Mouse (Mus musculus): ENCODE measurements around the gene Trim31.
A peak's percentile ranks its signal among the peaks of the same experiment; 100 is the strongest.

The Trim31 gene

DNA sequence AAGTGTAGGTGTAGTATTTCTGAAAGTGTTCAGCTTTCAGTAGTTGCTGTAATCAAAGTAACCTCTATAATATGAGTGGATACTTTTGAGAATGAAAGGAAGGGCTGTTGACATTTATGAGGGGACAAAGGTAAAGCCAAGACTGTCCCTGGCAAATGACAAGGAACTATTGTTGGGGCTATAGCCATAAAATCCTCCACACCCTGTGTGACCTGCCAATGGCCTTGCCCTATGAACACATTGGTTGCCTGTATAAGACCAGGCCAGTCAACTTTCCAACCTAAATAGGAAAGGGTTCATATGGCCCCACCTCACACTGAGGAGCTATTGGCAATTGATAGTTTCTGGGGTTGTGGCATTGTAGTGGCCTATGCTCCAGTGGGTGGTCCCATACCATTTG lies 853 bp upstream of the Trim31 start:
- no peak for DNase-seq

DNA sequence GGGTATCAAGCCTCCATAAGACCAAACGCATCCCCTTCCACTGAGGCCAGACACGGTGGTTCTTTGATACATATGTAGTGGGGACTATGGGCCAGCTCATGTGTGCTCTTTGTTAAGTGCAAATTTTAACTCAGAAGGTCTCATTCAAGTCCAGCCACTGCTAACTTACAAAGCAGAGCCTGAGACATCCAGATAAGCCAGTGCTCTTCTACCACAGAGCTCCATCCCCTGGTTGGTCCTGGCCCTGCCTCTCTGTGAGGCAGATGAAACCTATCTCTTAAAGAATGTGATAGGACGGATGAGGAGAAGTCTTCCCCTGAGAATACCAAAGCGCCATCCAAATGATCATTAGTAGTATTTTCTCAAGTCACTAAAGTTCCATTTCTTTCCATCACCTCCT lies 1.5 kb downstream of the Trim31 start:
- no peak for DNase-seq

DNA sequence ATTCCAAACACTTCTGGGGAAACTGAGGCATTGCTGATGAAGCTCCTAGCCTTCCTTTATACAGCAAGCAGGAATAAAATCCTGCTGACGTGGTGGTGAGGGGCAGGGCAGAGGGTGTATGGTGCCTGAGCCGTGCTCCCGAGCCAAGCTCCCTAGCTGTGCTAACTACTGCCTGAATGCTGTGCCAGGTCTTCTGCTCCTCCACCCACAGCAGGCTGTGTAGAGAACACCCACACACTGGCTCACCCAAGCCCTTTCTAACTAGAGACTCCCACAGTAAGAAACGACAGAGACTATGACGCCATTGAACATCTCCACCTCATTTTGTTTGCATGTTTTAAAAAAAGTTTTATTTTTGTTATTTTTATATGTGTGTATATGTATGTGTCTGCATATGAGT lies 2.1 kb downstream of the Trim31 start:
- peak; percentile 13 for DNase-seq

DNA sequence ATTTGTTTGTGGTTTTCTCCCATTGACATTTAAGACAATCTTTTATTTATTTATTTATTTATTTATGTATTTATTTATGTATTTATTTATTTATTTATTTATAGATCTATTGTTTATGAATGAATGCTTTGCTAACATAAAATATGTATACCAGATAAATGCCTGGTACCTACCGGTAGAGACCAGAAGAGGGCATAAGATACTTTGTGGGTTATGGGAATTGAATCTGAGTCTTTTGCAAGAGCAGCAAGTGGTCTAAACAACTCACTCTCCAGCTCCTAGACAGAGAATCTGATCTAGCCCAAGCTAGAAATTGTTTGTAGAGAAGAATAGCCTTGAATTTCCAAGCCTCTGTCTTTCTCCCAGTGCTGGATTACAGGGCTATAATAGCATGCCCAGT lies 2.8 kb downstream of the Trim31 start:
- DNase-seq, result no peak

DNA sequence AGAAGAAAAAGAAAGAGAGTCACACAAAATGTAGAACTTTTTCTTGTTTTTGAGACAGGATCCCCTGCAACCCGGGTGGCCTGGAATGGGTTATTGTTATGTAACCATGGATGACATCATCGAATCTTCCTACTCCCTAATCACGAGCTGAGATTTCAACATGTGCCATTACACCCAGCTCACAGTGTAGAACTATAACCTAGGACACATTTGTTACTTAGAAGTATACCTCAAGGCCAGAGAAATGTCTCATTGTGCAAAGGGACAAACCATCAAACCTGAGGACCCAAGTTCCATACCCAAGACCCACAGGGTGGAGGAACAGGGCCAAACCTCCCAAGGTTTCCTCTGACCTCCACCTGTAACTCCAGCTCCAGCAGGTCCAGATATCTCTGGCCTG lies 5.7 kb downstream of the Trim31 start:
- no peak for DNase-seq

DNA sequence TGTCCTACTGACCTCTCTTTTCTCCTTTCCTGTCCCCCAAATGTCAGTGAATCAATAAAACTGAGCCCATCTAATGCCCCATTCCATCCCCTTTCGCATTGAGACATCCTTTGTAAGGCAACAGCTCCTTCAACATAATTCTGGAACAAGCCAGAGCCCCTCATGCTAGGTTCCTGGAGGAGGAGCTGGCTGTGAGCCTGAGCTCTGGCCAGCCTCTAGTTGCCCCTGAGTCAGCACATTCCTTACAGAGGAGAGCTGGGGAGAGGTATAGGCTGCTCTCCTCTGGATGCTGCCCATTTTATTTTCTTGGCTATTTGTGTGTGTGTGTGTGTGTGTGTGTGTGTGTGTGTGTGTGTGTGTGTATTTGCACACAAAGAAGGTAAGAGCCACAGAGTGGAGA lies 10.3 kb downstream of the Trim31 start:
- DNase-seq, result no peak

DNA sequence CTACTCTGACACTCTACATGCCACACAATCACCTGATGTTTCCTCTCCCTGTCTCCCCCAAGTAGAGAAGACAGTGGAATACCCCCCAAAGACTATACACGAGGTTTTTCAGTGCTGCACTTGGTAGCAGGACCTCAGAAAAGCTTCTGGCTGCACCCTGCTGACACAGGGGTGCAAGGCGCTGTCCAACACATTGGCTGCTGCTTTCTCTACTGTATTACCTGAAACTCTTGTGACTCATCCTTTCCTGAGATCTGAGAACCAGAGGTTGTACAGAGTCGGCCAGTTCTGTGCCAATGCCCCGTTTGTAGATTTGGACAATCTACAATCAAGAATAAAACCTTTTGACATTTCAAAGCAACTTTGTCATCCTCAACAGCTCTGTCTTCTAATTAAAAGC lies 11.9 kb downstream of the Trim31 start:
- DNase-seq, result no peak

DNA sequence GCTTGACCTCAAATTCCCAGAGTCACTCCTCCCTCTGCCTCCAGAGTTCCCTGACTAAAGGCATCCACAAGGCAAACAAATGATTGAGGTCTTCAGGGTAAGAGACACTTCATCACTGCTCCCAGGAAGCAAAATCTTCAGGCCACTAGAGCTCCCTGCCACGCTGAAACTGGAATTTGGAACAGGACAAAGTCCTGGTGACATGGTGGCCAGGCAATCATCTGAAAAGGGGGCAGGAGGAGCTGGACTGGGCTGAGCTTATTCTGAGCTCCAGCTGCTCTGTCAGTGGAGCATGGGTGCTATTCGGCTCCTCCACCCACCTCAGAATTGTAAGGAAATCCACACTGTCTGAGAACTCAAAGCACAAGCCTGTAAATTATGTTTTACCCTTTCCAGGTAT lies 14.1 kb downstream of the Trim31 start:
- DNase-seq, result no peak

DNA sequence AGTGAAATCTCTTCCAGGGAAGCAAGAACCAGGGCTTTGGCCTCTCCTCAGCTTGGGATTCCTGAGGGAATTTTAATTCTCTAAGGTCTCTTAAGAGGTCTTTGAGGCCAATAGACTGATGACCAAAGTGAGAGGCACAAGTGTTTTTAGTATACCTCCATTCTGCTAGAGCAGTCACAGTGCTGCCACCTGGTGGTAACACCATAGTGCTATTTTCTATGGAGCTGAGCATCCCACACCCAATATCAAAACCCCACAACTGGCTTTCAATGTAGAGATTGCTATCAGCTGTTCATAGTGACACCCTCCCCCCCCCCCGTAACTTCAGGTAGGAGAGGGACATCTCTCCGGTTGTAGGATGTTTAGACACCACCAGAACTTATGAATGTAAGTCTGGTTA lies 16.2 kb downstream of the Trim31 start:
- peak; percentile 53 for DNase-seq

DNA sequence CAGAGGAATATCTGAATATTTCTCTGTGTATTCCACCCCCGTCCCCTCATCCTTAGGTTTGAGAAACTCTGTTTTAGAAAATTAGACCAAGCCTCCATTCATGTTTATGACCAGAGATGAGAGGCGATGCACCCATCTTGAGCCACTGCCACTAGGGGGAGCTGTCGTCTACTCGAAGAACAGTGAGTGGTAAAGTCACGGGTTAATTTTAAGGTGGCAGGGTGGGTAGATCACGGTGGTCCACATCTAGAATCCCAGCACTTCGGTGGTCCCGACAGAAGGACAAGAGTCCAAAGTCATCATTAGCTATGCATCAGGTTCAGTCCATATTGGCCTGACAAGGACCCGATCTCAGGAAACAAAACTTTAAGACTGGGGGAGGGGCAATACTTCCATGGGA lies 17.2 kb downstream of the Trim31 start:
- DNase-seq, result peak; percentile 43

DNA sequence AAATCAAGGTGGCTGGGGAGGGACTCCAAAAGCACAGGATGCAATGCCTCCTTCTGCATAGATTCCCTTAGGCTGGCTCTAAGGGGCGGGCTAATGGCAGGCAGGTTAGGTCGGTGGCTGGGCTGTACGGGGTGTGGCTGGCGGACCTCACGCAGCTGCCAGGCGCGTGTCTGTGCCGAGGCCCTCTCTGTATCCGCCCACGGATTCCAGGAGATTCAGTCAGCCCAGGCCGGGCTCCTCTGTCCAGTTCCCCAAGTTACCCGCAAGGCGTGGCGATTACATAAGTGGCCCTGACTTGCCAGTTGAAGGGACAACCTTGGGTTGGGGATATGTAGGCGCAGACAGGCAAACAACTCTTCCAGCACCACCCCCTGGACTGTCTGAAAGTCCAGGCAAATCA lies 22.3 kb downstream of the Trim31 start:
- DNase-seq, result no peak

DNA sequence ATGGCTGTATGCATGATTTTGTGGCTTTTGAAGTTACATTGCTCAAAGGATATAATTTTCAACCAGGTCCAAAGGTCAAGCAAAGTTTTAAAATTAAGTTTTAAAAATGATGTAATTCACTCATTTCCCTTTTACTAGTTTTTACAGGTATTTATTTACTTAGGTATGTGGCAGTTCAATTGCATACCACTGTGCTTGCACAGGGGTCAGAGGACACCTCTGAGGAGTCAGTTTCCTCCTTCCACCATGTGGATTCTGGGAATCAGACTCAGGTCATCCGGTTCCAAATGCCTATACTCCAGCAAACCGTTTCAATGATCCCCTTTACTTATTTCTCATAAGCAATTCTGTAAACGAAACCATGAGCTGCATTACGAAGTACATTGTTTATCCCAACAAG lies 24.8 kb downstream of the Trim31 start:
- no peak for DNase-seq

DNA sequence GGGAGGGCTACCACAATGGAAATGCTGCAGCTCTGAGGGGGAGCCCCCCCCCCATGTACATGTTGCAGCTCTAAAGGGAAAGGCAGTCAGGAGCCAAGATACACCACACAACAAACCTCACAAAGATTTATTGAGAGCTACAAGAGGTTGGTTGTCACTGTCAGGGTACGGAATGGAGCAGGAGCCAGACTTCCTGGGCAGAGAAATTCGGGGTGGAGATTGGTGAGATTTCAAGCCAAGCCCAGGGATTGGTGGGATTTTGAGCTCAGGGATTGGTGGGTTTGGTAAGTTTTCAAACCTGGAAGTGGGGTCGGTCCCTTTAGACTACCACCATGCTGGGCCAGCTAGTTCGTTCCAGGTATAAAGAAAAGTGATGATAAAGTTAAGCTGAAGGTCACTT lies 25.6 kb downstream of the Trim31 start:
- no peak for DNase-seq

DNA sequence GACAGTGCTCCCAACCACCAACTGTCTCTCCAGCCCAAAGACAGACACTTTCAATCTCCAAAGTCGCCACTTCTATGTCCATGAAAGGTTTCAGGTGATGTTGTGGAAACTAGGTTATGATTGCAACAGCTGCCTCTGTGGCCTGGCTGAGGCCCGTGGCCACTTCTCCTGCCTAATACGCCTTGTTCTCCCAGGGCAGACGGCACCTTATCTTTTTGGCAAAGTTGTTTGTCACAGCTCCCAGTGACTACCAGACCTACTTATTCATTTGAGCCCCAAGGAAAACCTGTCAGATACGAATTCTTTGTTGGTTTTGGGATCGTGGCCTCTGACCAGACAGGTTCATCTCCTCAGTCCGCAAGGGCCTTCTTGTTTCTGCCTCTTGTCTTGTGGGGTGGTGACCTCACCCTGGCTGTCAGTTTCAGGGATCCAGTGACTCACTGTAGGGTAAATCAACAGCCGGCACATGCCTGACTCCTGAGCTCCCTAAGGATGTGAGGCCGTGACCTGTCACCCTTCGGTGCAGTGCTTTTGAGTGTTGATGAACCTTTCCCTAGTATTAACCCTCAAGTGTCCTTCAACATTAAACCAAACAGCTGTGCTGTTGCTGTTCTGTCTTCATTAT lies 29.7 kb downstream of the Trim31 start:
- no peak for DNase-seq

DNA sequence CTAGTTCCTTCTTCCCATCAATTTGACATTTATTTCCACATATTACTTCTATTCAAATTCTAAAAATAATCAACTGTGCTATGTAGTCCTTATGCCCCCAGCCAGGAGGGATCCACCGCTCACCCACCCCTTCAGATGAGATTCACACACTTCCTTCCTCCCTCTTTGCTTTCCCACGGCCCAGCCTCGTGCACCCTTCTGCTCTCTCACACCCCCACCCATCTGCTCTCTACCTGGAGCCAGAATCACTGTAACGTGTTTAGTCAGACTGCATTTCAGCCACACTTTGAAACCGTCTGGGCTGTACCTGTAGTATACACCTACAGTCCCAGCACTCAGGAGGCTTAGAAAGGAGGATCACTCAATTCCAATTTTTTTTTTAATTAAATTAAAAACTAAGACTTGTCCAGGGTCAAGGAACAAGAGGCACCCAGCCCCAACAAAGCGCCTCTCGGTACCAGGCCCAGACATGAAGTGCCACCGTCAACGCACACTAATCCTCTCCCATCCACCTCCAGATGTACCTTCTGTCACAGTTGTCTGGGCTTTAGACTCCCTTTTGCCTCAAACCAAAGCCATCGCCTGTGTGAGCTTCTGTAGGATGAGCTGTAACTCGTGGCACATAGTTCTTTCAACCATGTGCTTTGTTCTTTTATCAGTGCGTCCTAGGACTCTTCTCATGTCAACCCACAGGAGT lies 31.5 kb downstream of the Trim31 start:
- peak; percentile 36 for DNase-seq

DNA sequence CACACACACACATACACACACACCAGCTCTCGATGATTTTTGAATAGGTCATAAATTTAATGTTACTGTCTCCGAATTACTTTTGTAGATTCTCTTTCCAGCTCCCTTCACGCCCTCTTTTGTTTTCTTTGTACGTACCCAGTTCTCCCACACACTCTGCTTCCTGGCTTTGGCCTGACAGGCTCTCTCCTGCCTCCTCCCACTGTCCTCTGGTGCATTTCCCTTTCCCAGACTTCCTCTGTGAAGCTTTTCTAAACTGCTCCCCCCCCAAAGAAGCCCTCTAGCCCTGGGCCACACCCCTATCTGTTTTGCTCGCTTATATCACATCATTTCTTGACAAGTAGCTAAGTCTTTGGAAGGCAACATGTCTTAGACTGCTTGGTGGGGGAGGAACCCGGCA lies 32.3 kb downstream of the Trim31 start:
- no peak for DNase-seq

DNA sequence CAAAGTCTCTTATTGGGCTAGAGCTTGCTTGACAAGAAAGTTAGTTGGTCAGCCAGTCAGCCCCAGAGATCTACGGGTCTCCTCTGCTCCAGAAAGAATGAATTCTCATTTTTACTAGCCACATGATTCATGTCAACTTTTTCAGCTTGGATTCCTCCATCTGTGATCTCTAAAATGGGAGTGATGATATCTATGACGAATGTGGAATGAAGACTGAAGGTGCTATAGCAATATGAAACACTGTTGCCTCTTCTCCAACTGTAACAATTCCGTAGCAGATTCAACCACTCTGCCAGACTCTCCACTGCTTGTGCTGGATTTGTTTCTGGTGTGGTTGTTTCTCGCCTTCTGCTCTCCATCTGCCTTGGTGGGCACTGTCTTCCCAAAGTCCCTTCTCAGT lies 33.2 kb downstream of the Trim31 start:
- no peak for DNase-seq

DNA sequence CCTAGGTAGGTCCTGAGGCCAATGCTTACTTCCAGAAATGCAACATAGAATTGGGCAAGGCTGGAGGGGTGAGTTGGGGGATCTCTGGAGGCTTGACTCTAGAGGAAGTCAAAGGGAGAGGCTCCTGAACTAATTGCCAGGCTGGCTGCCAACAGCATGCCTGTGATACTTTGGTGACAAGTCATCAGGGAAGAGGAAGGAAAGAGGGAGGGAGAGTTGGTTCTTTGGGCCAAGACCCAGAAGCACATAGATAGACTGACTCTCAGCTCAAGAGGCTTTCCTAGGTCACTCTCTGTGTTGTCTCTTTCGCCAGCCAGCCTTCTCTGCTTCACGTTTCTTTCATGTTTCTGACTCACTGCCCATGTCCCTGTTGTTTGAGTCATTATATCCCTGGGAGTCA lies 33.9 kb downstream of the Trim31 start:
- DNase-seq, result no peak

DNA sequence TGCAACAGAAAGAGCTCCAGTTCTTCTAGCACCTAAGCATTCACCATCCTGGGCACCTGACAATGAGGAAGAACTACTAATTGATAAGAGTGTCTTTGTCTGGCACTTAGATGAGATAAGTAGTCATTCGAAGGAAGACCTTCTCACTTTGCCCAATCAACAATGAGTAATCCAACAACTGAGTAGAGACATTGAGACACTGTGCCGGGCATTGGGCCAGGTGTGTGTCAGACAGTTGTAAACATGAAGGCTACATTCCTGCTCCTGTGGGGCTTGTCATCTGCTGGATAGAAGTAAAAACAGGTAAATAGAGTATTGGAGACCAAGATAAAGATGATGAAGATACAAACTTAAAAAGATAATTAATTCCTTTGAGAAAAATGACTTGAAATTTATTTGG lies 40.1 kb downstream of the Trim31 start:
- no peak for DNase-seq

DNA sequence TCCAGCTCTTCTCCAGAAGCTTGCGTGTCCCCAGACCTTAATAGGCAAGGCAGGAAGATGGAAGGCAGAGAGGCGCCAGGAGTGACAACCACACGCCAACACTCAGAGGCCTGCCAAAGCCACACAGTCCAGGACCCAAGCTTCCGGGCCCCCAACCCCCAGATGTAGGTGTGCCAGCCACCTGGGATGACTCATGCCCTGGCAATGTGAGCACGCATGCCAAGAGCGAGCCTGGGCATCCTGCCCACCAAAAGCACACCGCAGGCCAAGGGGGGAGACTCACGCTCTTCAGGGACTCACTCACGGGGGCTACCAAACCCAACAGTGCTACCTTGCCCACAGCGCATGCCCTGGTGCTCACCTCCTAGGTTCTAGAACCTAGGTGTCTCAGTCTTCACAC lies 44.5 kb downstream of the Trim31 start:
- peak; percentile 72 for DNase-seq

DNA sequence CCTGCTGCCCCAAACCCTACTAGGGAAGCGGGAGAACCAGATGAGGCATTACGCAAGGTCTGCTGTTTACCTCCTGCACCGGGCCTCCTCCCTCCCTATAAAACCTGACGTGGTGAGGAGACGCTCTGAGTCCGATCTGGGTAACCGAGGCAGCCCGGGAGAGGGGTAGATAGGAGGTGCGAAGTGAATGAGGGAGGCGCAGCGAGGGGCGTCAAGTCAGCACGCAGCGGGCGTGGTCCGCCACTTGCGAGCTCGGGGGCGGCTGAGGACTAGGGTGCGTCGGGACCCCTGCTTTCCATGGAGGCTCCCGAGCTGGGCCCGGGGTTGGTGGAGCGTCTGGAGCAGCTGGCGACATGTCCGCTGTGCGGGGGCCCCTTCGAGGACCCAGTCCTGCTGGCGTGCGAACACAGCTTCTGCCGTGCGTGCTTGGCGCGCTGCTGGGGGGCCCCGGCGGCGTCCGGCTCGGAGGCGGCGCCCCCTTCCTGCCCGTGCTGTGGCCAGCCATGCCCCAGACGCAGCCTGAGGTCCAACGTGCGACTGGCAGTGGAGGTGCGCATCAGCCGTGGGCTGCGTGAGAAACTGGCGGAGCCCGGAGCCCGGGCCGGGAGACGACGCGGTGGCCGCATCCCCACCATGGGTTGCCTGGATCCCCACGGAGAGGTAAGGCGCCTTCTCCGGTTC lies 45.0 kb downstream of the Trim31 start, which contains the start of gene Rnf39:
TSS of gene Rnf39 (plus strand) at position 128 of the 681 bp plus-strand sequence.
- DNase-seq, result peak; percentile 53

DNA sequence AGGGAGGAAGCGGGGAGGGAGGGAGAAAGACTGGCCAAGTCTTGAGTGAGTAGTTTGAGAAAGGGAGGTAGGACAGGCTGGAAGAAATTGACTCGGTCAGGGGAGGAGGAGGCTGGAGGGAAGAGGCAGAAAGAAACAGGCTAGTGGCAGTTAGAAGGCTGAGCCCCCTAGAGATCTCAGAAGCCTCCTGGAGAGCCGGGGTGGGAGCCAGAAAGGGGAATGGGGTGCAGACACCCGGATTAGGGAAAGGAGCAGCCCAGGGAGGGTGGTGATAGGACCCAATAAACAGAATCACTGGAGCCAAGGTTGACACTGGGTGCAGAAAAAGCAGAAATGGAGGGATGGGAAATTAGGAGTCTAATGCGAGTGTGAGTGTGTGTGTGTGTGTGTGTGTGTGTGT lies 45.8 kb downstream of the Trim31 start:
- no peak for DNase-seq

DNA sequence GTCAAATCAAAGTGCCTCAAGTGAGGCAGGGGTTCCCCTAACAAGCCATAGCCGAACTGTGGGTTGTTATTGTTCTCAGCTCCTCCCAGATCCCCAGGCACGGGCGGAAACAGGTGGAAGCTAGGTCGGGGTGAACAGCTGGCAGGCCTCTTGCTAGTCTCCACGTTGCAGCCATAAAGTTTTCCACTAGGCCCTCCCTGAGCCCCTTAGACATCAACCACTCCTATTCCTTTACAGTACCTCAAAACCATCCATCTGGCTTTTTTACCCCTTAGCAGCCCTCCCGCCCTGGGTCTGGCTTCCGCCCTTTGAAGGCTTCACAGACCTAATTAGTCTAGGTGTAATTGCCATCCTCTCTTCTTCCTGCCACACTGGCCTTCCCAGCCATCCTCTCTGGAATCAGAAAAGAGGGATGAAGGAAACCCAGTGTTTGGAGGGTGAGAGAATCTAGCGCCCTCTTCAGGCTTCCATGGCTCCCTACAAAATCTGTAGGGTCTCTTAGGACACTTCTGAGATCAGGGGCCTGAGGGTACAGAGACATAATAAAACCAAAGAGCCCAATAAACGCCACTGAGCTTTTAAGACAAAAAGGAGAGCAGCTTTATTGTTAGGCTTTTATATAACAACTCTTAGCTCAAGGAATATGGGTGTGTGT lies 46.3 kb downstream of the Trim31 start:
- DNase-seq, result no peak

All from right cerebral cortex, postnatal 25 days (tissue).